Mouse (Mus musculus) cortical plate, adult 2 months (tissue): ENCODE data around the gene Atp6v1e2.

Experiments
- CTCF ChIP-seq: fragments of 200-500 bp; IDR thresholded peaks from 2 replicates; pipeline ENCODE4 v1.5.1; 2011; ENCODE audit warnings: mild to moderate bottlenecking, control low read depth, low read length; ENCODE audit not compliant: insufficient read depth; ENCODE audit errors: extremely low read depth
- POLR2A ChIP-seq: fragments of 200-500 bp; IDR thresholded peaks from 2 replicates; pipeline ENCODE4 v1.6.1; 2011; ENCODE audit warnings: mild to moderate bottlenecking, low read length, control low read depth; ENCODE audit not compliant: insufficient read depth; ENCODE audit errors: extremely low read depth

DNA sequence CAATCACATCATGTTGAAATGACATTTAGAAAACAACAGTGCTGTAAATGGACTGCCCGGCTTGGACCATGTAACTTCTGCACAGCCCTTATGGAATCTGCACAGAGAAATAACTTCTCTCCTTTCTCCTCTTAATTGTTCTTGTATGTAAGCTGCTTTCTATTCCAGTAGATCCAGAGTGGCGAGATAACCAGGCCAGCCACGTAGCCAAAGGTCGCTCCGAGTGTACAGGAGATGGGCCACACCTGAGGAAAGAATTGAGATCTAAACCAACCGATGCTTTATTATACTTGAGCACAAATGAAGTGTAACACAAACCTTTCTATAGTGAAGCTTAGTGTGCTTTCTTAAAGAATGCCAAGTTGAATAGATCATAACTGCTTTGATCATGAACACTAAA lies 49.6 kb upstream of the Atp6v1e2 start:
- TF ChIP-seq CTCF (no peak), POLR2A (no peak)
